Mouse (Mus musculus) midbrain, embryonic 12.5 days (tissue): ENCODE data around the gene Tmem88. TPM values are rescaled to one million over a fixed set of nuclear protein-coding genes. Genes with fewer than 3 reads are reported as not detected.
A peak's percentile ranks its signal among the peaks of the same experiment; 100 is the strongest.

Source experiments
- ATAC-seq: fragments of 200-750 bp; cut with Nextera tagmentation; 2 replicates; pipeline ENCODE4 v1.8.0; 2017; ENCODE audit warnings: low read depth, moderate TSS enrichment, moderate library complexity; ENCODE audit not compliant: low FRiP score
- H3K27ac ChIP-seq: fragments of 300-500 bp; sonication (generic); replicated peaks from 2 replicates; pipeline ENCODE4 v1.5.1; 2016; ENCODE audit warnings: mild to moderate bottlenecking
- H3K27me3 ChIP-seq: fragments of 300-500 bp; sonication (generic); 2 replicates; pipeline ENCODE4 v1.6.1; 2016; ENCODE audit warnings: mild to moderate bottlenecking
- H3K36me3 ChIP-seq: fragments of 300-500 bp; sonication (generic); 2 replicates; pipeline ENCODE4 v1.6.1; 2016
- H3K4me1 ChIP-seq: fragments of 300-500 bp; sonication (generic); 2 replicates; pipeline ENCODE4 v1.6.1; 2016
- H3K4me2 ChIP-seq: fragments of 300-500 bp; sonication (generic); replicated peaks from 2 replicates; pipeline ENCODE4 v1.6.1; 2016; ENCODE audit warnings: mild to moderate bottlenecking, moderate library complexity
- H3K4me3 ChIP-seq: fragments of 300-500 bp; sonication (generic); 2 replicates; pipeline ENCODE4 v1.5.1; 2016; ENCODE audit warnings: mild to moderate bottlenecking
- H3K9ac ChIP-seq: fragments of 300-500 bp; sonication (generic); replicated peaks from 2 replicates; pipeline ENCODE4 v1.6.1; 2016; ENCODE audit warnings: mild to moderate bottlenecking, moderate library complexity
- H3K9me3 ChIP-seq: fragments of 300-500 bp; sonication (generic); 2 replicates; pipeline ENCODE4 v1.6.1; 2016; ENCODE audit warnings: mild to moderate bottlenecking
- WGBS: fragments of 180-500 bp; shearing (Covaris S2); methylation state at CpG from one replicate; pipeline ENCODE4 v1.1.7; 2016; 5-methylcytosine and 5-hydroxymethylcytosine counted together
- polyA plus RNA-seq: library from polyadenylated mRNA; unstranded; fragments of >200 nt; fragmentation: Nextera tagmentation; extraction: Ambion mirVana; gene quantifications from 2 replicates; pipeline ENCODE4 v1.2.1, GENCODE M21; 2016

The Tmem88 gene
- polyA plus RNA-seq, 1 experiment from 2014 or later = 12.1 TPM

DNA sequence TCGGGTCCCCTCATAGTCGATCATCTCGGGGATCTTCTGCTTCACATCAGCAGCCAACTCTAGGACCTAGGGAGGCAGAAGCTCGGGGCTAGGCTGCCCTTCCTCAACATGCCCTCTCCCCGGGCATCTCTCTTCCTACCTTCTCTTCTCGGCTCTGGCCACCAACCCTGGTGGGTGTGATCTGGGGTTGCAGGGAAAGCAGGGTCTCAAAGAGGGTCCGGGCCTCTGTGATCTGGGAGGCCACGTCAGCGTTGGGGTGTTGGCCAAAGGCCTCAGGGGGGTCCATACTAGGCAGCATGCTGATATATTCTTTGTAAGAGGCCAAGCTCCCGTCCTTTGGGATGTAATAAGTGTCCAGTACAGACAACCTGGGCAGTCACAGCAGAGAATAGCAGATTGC lies 24.8 kb upstream of the Tmem88 start:
- no peaks in the 10 kb centered on the region for H3K9me3 ChIP-seq
- no peak overlapping the region for H3K9ac ChIP-seq
- no peak overlapping the region for H3K4me2 ChIP-seq
- no peak overlapping the region for H3K4me3 ChIP-seq
- 90% methylated on average over 10 of the region's 10 CpGs for WGBS
- no peak for ATAC-seq
- peaks cover 39% of the 10 kb centered on the region for H3K27me3 ChIP-seq
- H3K4me1 ChIP-seq = peaks cover 28% of the 10 kb centered on the region
- H3K27ac ChIP-seq = no peak overlapping the region
- no peaks in the 10 kb centered on the region for H3K36me3 ChIP-seq

DNA sequence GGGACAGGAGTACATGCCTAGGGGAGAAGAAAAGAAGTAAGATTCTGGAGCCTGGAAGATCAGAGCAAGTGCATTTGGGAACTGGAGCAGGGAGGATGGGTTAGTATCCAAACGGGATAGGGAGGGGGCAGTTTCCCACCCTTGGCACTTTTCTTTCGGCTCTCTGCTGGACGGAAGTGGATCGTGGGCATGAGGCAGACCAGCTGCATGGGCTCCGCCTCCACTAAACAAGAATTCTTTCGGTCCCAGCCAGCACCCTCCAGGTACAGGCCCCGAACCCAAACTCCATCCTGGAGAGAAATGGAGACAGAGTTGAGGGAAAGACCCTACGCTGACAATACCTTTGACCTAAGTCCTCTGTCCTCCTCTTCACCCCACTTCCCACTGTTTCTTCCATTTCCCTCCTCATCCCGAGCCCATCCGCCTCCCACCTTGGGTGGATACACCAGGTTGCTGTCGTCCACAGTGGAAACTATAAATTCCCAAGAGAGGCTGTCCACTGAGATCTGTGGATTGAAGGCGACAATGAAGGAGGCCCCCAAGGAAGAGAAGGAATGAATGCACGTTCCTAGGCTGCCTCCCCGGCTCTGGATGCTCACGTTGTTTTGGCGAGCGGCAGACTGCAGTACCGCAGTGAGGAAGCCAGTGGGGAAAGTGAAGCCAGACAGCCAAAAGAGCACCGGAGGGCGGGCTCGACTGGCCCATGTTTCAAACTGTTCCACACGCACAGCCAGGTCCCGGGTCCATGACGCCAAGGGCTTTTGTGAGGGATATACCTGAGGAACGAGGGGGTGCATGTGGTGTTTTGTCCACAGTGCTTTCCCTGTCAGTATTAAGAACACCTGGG lies 23.3 kb upstream of the Tmem88 start:
- no peaks in the 10 kb centered on the region for H3K9me3 ChIP-seq
- no peaks in the 10 kb centered on the region for H3K36me3 ChIP-seq
- H3K4me2 ChIP-seq = peak overlapping the region; percentile 98
- WGBS = 8% methylated on average over 25 of the region's 25 CpGs
- peaks cover 41% of the 10 kb centered on the region for H3K4me1 ChIP-seq
- H3K27ac ChIP-seq = no peak overlapping the region
- H3K27me3 ChIP-seq = peaks cover 39% of the 10 kb centered on the region
- H3K4me3 ChIP-seq = 0 out of 2 replicates have a peak overlapping the region, but pooled peaks have one; percentile 2
- no peak for ATAC-seq
- H3K9ac ChIP-seq = 0 out of 2 replicates have a peak overlapping the region, but pooled peaks have one; percentile 12

DNA sequence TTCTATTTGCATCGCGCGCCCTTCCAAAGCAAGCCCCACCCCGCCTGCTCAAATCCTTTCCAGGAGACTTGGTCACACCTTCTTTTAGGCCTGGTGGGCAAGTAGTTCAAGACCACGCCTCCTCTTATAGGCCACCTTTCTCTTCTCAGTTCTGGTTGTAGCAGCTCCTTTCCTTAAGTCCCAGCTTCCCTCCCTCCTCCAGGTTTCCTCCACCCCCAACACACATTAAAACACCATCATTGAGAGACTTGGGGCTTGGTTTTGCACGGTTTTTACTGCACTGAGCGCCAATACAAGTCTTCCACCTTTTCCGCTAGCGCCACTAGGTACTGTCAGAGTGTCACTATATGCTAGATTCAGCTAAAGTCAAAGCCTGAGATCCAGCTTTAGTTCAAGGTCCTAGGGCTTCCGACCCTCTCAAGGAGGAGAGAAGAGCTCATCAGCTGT lies 22.5 kb upstream of the Tmem88 start:
- H3K9ac ChIP-seq = peak overlapping the region; percentile 34; the same call in 1 of the 2 replicates
- no peak overlapping the region for H3K27ac ChIP-seq
- H3K36me3 ChIP-seq = no peaks in the 10 kb centered on the region
- peak overlapping the region; percentile 64 for H3K4me3 ChIP-seq
- H3K9me3 ChIP-seq = no peaks in the 10 kb centered on the region
- H3K27me3 ChIP-seq = peaks cover 39% of the 10 kb centered on the region
- H3K4me1 ChIP-seq = peaks cover 41% of the 10 kb centered on the region
- H3K4me2 ChIP-seq = peak overlapping the region; percentile 98
- WGBS = 8% methylated on average over 10 of the region's 10 CpGs
- no peak for ATAC-seq

DNA sequence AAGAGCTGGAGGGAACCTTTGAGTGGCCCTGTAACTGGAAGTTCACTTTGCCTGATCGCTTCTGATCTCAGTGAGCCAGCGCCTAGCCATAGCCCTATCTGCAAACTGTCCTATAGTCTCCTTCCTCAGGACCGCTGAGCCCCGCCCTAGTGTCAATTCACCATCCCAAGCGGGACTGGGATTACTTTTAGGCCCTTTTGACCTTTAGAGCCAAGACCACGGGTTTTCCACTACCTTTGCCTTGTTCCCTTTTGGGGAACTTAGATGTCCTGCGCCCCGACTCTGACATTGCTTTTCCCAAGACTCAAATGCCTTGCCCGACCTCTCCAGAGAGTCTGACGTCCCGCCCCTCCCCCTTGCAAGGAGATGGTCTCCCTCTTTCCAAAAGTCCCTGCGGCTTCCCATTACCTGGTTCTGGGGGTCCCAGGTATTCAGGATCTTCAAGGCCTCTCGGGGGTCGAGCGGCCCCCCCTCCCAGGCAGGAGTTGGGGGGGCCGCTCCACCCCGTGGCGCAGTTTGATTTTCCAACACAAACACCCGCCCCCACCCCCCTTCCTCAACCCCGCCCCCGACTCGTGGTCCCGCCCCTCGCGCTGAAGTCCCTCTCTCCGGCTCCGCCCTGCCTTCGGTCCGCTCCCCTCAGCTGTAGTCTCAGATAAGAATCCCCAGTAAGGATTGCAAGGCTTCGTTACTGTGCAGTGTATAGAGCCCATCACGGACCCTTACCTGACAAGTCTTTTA lies 21.9 kb upstream of the Tmem88 start:
- H3K27ac ChIP-seq = peak overlapping the region; percentile 98; the same call in 1 of the 2 replicates

DNA sequence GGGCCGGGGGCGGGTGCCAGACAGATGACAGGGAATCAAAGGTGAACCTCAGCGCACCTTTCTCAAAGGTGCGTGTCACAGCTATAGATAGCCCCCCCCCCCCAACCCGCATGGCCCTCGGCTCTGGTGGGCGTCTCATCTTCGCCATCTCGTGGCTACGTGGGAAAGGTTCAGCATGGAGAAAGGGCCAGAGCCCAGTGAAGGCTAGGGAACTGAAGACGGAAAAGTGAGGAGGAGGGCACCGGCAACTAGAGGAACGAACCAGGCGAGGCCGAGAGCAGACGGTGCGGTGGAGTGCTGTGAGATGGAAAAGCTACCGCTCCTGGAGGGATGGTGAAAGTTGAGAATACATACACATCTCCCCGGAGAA lies 21.4 kb upstream of the Tmem88 start:
- no peak for ATAC-seq
- peak overlapping the region; percentile 31 for H3K9ac ChIP-seq
- peak overlapping the region; percentile 98 for H3K4me2 ChIP-seq
- H3K9me3 ChIP-seq = no peaks in the 10 kb centered on the region
- peak overlapping the region; percentile 64 for H3K4me3 ChIP-seq
- H3K27me3 ChIP-seq = peaks cover 39% of the 10 kb centered on the region
- peak overlapping the region; percentile 98 for H3K27ac ChIP-seq
- H3K36me3 ChIP-seq = no peaks in the 10 kb centered on the region
- H3K4me1 ChIP-seq = peaks cover 50% of the 10 kb centered on the region
- WGBS = under 1% methylated on average over 19 of the region's 19 CpGs

More for the DNA sequence above, 21.9 kb upstream of the Tmem88 start:
- peak overlapping the region; percentile 98 for H3K4me2 ChIP-seq
- H3K27me3 ChIP-seq = peaks cover 39% of the 10 kb centered on the region
- H3K9ac ChIP-seq = peak overlapping the region; percentile 34; the same call in 1 of the 2 replicates
- no peak for ATAC-seq
- H3K4me3 ChIP-seq = peak overlapping the region; percentile 64
- peaks cover 45% of the 10 kb centered on the region for H3K4me1 ChIP-seq
- WGBS = under 1% methylated on average over 29 of the region's 31 CpGs
- no peaks in the 10 kb centered on the region for H3K36me3 ChIP-seq
- no peaks in the 10 kb centered on the region for H3K9me3 ChIP-seq

DNA sequence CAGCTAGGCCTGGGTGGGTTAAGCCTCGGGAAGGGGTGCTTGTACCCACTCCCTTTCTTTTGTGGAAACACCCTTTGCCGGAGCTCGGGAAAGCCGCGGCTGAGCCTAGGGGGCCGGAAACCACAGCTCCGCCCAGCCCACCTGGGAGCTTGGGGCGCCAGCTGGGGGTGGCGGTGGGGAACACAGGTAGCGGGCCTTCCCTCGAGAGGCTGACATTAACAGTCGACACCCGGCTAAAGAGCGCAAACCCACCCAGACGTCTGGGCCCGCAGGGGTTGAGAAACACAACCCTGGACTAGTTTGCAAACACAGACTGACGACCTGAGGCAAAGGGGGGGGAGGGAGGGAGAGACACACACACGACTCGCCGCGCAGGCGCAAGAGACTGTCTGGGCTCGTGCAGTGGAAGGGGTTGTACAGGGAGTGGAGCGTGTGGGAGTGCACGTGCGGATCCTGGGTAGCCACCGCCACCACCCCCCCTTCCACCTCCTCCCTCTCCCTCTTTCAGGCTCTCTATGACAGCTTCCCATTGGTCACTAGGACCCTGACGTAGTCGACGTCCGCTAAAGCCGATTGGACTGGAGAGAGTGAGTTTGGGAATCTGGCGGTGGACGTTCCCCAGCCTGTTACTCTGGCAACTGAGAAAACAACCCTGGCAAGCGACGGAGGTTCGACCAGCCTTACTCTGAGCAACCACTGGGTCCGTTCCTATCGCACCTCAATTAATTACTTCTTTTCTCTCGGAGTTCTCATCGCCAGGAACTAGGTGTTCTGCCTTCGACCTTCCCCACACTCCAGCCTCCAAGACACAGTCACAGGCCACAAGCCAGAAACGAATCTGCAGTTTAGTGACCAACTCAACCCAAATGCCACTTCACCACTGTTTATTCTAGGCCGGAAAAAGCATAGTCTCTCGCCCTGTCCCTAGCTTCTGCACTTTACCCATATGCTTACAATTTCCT lies 20.7 kb upstream of the Tmem88 start:
- WGBS = 1% methylated on average over 45 of the region's 45 CpGs
- H3K4me2 ChIP-seq = peak overlapping the region; percentile 98
- H3K36me3 ChIP-seq = no peaks in the 10 kb centered on the region
- peak overlapping the region; percentile 98 for H3K27ac ChIP-seq
- no peaks in the 10 kb centered on the region for H3K9me3 ChIP-seq
- H3K9ac ChIP-seq = peak overlapping the region; percentile 63
- peak overlapping the region; percentile 64 for H3K4me3 ChIP-seq
- peaks cover 39% of the 10 kb centered on the region for H3K27me3 ChIP-seq
- H3K4me1 ChIP-seq = peaks cover 57% of the 10 kb centered on the region
- ATAC-seq = peak; percentile 90

DNA sequence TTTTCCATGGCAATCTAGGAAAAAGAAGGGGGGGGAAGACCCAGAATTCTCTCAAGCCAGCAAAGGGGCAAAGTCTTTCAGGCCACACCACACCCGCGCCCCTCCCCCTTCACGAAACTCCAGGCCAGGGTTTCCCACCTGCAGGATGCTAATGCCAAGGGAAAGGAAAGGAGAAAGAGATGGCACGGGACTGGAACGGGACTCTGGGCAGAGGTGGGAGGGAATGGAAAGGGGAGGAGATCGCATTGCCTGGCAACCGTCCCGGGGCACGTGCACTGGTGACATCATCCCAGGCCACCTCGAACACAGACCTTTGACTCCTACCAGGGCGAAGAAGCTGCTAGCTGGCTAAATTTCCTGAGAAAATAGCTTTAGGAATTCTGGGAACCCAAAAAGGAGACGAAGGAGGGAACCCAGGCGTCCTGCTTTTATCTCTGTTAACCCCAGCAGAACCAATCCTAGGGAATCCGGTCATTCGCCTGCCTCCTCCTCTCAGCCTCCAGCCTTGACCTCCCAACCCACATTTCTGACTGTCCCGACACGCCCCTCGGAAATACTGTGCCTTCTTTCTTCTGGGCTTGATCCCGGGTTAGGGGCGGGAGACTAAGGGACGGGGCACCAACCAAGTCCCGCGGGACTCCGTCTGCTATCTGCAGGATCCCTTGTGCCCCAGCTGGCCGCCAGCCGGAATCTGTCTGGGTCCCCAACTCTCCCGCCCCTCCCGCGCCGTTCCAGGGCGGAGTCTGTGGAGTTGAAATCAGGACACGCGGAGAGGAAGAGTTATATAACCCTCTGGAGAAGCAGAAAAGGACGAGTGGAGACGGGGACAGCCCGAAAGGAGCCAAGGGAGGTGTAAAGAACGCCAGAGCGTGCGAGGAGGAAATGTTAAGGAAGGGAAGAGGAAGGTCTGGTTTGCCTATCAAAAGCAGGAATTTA lies 19.7 kb upstream of the Tmem88 start:
- Histone ChIP-seq H3K4me2 (peak overlapping the region; percentile 98), H3K36me3 (peaks cover 7% of the 10 kb centered on the region), H3K9me3 (no peaks in the 10 kb centered on the region), H3K4me3 (peak overlapping the region; percentile 64), H3K27me3 (peaks cover 33% of the 10 kb centered on the region), H3K27ac (peak overlapping the region; percentile 98), H3K4me1 (peaks cover 67% of the 10 kb centered on the region), H3K9ac (peak overlapping the region; percentile 63)
- peak; percentile 40 for ATAC-seq
- under 1% methylated on average over 39 of the region's 39 CpGs for WGBS

DNA sequence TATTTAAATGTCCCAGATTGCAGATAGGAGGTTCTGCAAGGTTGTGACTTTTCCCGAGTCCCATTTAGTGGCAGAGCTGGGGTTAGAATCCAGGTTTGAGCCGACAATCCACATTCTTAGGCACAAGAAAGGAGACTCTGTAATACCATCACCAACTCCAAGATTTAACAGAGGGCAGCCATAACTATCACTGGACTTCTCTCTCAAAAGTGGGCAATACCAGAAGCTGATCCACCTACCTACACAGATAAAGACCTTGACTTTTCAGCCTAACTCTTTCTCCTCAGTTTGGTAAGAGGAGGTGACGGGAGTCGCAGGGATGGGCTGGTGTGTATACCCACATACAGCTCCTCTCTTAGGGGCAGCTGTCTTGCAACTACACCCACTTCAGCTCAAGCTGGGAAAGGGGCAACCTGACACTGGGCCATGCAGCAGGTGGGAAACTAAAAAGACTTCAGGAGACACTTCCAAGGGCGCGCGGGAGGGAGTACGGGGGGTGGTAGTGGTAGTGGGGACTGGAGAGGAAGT lies 19.0 kb upstream of the Tmem88 start:
- WGBS = 2% methylated on average over 8 of the region's 8 CpGs
- Histone ChIP-seq H3K27me3 (peaks cover 25% of the 10 kb centered on the region), H3K27ac (peak overlapping the region; percentile 98), H3K4me3 (peak overlapping the region; percentile 64), H3K9ac (peak overlapping the region; percentile 63), H3K4me2 (peak overlapping the region; percentile 98), H3K4me1 (peaks cover 75% of the 10 kb centered on the region), H3K9me3 (no peaks in the 10 kb centered on the region), H3K36me3 (peaks cover 10% of the 10 kb centered on the region)
- ATAC-seq = no peak

DNA sequence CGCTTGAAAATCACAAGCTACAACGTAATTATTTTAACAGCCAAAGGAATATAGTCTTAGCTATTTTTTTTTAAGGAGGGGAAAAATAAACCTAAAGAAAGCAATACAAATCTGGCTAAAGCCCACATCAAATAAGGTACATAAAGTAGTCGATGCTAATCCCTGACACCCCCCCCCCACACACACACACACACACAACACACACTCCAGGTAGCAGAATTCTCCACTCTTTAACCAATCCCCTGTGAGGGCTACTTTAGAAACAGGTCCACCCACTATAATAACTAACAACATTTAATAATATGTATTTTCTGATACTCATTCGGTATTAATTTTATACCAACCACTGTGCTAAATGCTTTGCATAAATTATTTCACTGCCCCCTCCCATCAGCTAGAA lies 18.5 kb upstream of the Tmem88 start:
- Histone ChIP-seq H3K4me2 (peak overlapping the region; percentile 98), H3K27me3 (peaks cover 20% of the 10 kb centered on the region), H3K9me3 (no peaks in the 10 kb centered on the region), H3K4me1 (peaks cover 79% of the 10 kb centered on the region), H3K4me3 (peak overlapping the region; percentile 64), H3K9ac (peak overlapping the region; percentile 46; the same call in 1 of the 2 replicates), H3K27ac (peak overlapping the region; percentile 98), H3K36me3 (peaks cover 10% of the 10 kb centered on the region)
- 0% methylated on average over 4 of the region's 4 CpGs for WGBS
- ATAC-seq = no peak

DNA sequence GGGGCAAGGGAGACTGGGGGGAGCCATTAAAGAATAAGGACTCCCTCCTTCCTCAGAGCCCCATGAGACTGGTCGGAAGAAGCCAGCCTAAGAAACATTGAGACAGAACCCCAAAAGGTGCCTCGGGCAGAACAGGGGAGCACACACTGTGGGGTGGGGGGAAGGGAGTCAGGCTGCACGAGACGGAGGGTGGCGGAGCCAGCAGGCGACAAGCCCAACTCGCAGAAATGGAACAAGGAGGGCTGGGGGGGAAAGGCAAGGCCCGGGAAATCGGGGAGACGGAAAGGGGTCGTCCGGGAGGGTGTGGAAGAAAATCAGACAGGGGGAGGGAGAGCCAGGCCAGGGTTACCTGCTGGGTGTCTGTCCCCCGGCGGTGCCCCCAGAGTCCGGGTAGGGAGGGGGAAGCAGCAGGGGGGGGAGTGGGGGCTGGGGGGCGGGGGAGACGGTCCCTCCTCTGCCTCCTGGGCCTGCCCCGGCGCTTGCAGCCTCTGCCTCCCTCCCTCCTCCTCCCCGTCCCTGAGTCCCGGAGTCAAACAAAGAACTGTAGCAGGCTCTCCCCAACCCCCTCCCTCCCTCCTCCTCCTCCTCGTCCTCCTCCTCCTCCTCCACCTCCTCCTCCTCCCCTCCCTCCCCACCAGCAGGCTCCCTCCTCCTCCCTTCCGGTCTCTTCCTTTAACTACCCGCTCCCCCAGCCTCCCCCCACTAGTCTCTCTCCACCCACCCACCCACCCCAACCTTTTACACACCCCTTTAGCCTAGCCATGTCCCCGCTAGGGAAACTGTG lies 17.8 kb upstream of the Tmem88 start:
- 1% methylated on average over 14 of the region's 25 CpGs for WGBS

More for the DNA sequence above, 17.8 kb upstream of the Tmem88 start:
- Histone ChIP-seq H3K27ac (peak overlapping the region; percentile 98), H3K27me3 (peaks cover 14% of the 10 kb centered on the region), H3K4me3 (peak overlapping the region; percentile 64), H3K4me2 (peak overlapping the region; percentile 98), H3K9ac (peak overlapping the region; percentile 96), H3K36me3 (peaks cover 10% of the 10 kb centered on the region), H3K4me1 (peaks cover 77% of the 10 kb centered on the region), H3K9me3 (no peaks in the 10 kb centered on the region)
- 0 out of 2 replicates have a peak, but pooled peaks have one; percentile 8 for ATAC-seq
